Mouse (Mus musculus): ENCODE data around the gene A930002H24Rik.

The A930002H24Rik gene

GRCm38 (mm10) chr17:63836641-63837040 lies 26.9 kb downstream of the A930002H24Rik start:
- no peak for DNase-seq (ENCODE audit: low read depth in 1 of 2, low spot score in 2 of 2)

DNA sequence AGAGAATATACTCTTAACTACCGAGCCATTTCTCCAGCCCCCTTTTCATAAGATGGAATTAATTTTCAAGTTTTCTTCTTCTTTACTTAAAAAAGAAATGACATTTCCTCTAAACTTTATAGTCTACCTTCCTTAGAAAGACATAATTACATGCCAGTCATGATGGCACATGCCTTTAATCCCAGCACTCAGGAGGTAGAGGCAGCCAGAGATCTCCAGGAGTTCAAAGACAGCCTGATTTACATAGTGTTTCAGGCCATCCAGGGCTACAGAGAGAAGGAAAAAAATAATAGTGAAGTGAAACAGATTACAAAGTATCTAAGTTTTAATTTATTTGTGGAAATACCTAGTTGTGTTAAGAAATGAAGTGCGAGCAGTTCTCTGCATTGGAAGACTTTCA lies 27.4 kb downstream of the A930002H24Rik start:
- DNase-seq (ENCODE audit: low read depth in 1 of 2, low spot score in 2 of 2) = no peak

- no peak for DNase-seq (ENCODE audit: low read depth in 1 of 2, low spot score in 2 of 2)
These were observed 32.0 kb downstream of the A930002H24Rik start for GRCm38 (mm10) chr17:63831550-63831949.

DNA sequence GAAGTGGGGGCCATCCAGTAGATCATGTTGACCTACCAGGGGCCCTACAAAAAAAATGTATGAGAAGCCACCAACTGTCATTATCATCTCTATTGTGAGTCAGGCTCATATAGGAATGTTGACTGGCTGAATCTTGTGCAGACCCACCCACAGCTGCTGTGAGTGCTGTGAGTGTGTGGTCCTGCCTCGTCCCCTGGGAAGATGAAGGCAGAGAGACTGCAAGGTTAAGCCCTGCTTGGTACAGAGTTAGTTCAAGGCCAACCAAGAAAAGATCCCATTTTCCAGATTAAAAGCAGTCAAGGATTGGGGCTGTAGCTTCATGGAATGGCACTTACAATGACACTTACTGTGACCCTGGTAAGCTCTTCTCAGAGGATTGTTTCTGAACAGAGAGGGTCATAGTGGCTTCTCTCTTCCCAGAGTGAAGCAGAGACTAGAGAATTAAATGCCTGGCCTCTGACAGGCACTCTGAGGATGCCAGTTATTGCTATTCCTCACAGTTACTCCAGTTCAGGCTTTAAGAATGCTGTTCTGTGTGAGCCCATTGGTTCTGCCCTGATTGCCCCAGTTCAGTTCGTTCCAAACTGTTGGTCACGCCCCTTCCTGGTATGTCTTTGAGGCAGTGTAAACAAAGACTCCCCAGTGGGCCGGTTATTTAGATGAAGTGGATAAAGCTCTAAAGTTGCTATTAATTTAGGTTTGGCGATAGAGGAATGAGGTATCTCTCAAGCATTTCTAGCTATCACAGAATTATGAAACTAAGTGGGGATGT lies 34.8 kb downstream of the A930002H24Rik start:
- no peak for DNase-seq (ENCODE audit: low read depth in 1 of 2, low spot score in 2 of 2)

DNA sequence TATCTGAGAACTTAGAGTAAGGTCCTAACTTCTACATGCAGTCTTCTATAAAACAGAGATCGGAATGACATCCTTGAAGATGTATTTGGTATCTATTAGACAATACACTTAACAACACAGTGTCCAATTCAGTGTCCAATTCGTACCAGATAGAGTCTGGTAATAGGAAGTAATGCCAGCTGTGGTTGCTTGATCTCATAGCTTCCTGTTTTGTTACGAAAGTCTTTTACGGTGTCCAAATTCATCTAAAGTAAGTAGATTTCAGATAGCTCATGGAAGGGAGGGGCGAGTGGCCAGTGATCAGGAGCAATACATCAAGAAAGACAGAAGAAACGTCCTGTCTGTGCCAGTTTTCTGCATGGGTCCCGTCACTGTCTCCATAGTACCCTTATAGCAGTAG lies 36.8 kb downstream of the A930002H24Rik start:
- no peak for DNase-seq (ENCODE audit: low read depth in 1 of 2, low spot score in 2 of 2)

GRCm38 (mm10) chr17:63826196-63826595 lies 37.4 kb downstream of the A930002H24Rik start:
- DNase-seq (ENCODE audit: low read depth in 1 of 2, low spot score in 2 of 2) = no peak

DNA sequence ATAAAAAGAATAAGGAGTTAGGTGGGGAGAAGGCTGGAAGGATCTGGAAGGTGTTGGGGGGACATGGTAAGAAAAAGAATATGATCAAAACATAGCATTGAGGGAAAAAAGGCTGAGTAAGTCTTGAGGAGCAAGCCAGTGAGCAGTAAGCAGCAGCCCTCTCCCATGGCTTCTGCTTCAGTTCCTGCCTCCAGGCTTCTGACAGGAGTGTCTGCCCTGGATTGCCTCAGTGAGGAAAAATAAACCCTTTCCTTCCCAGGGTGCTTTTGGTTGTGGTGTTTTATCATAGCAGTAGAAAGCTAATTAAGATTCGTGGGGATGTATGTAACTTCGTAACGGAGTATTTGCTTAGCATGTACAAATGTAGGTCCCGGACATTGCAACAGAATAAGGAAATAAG lies 39.5 kb downstream of the A930002H24Rik start:
- no peak for DNase-seq (ENCODE audit: low read depth in 1 of 2, low spot score in 2 of 2)

DNA sequence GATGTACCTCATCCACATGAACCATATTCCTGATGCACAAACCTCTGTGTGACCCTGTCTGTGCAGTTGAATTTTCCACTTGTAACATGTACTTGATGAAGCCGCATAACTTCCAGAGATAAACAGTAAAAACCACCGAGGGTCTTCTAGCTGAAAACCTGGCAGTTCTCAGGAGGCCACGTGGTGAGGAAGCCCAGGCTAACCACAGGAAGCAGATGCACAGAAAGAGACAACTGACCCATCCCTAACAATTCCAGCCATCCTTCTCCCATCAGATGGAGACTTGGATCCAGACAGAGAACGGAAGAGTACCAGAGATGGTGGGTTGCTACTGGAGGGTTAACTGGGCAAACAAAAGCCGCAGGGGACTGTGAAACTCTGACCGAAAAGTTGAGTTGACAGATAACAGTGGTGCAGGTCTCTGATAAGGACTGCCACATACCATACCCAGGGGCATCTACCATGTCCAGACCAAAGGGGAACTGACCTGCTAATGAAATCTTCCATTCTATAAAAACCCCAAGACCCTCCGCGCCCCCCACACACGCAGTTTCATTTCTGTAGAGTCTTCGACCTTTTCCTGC lies 45.1 kb downstream of the A930002H24Rik start:
- no peak for DNase-seq (ENCODE audit: low read depth in 1 of 2, low spot score in 2 of 2)

DNA sequence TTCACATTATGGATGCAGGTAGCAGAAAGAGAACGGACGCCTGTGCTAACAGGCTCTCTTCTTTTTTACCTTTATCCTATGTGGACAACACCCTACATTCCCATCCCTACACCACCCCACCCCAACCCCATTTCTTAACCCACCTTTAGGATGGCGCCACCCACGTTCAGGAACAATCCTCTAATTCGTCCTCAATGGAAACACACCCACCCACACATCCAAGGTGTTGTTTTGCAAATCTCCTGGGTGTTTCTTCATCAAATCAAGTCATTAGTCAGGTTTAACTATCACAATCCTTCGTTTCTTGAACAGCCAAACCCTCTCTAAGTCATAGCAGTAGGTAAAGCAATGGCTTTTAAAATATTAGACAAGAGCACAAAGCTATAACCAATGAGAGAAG lies 50.0 kb downstream of the A930002H24Rik start:
- DNase-seq (ENCODE audit: low read depth in 1 of 2, low spot score in 2 of 2) = no peak

Measured in monocyte, adult 2 months (primary cell).